ENCODE assay signal across 8 mouse cellular contexts in the genomic region with DNA sequence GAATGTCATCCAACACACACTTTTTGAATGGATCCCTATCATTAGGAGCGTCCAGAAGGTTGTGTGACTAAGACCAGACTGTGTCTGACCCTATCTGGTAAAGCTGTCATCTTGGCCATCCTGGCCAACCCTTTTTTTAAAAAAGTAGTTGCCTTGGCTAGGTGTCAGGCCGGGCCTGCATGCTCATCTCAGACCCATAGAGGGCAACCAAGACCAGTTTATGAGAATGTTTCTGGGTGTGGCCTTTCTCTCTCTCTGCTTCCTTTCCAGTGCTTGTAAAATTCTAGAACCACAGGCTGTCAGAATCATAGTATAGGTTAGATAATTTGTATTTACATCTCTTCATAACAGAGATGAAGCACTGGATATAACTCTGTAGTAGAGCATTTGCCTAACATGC.
DNase-seq lines count a peak whose midpoint lies in the region; ATAC-seq and TF ChIP-seq lines count a peak whose summit lies in the region.

No protein-coding gene starts in this region.

- intact Hi-C loops in left cerebral cortex, postnatal 4 days (cut with DNase I) = no loop called here

- H3K9me3 ChIP-seq in neural tube, embryonic 15.5 days (replicated peaks) = no peaks in the 10 kb centered on the region
- no peaks in the 10 kb centered on the region for H3K9me3 ChIP-seq in forebrain, embryonic 16.5 days (ENCODE audit: control insufficient read depth, low read length)
- no peaks in the 10 kb centered on the region for H3K9me3 ChIP-seq in hindbrain, embryonic 14.5 days (ENCODE audit: control insufficient read depth, low read length)

- H3K9ac ChIP-seq in neural tube, embryonic 15.5 days (replicated peaks) = no peak overlapping the region
- no peak overlapping the region for H3K9ac ChIP-seq in forebrain, embryonic 16.5 days (replicated peaks; ENCODE audit: low read depth, low read length)
- H3K9ac ChIP-seq in hindbrain, embryonic 14.5 days = no peak overlapping the region

- no peaks in the 10 kb centered on the region for H3K4me1 ChIP-seq in neural tube, embryonic 15.5 days
- no peaks in the 10 kb centered on the region for H3K4me1 ChIP-seq in bone marrow, adult 2 months (ENCODE audit: control insufficient read depth, insufficient read depth, low read length)
- no peaks in the 10 kb centered on the region for H3K4me1 ChIP-seq in forebrain, embryonic 16.5 days (replicated peaks; ENCODE audit: control insufficient read depth, insufficient read depth, low read length)
- no peaks in the 10 kb centered on the region for H3K4me1 ChIP-seq in hindbrain, embryonic 14.5 days (replicated peaks; ENCODE audit: control insufficient read depth, insufficient read depth, low read length)

- no peak overlapping the region for H3K27ac ChIP-seq in neural tube, embryonic 15.5 days (replicated peaks)
- H3K27ac ChIP-seq in bone marrow, adult 2 months (ENCODE audit: control insufficient read depth, insufficient read depth, low read depth, low read length, poor library complexity) = no peak overlapping the region
- no peak overlapping the region for H3K27ac ChIP-seq in forebrain, embryonic 16.5 days (ENCODE audit: low read length)
- H3K27ac ChIP-seq in hindbrain, embryonic 14.5 days = no peak overlapping the region

- DNase-seq in neural tube, embryonic 10.5 days (ENCODE audit: extremely low spot score, low spot score) = peak; percentile 14
- DNase-seq in hindbrain, embryonic 14.5 days (ENCODE audit: low spot score) = peak; percentile 49
- DNase-seq in left cerebral cortex, postnatal 4 days = peak; percentile 40
- DNase-seq in ovary, postnatal 10 days (ENCODE audit: low spot score) = peak; percentile 15
- DNase-seq in thymus, postnatal 25 days = peak; percentile 67

- H3K4me3 ChIP-seq in neural tube, embryonic 15.5 days (replicated peaks) = no peak overlapping the region
- no peak overlapping the region for H3K4me3 ChIP-seq in bone marrow, adult 2 months (replicated peaks; ENCODE audit: control insufficient read depth, low read depth, low read length)
- H3K4me3 ChIP-seq in forebrain, embryonic 16.5 days (replicated peaks; ENCODE audit: low read length) = no peak overlapping the region
- H3K4me3 ChIP-seq in hindbrain, embryonic 14.5 days (replicated peaks; ENCODE audit: low read length) = no peak overlapping the region

- H3K4me2 ChIP-seq in neural tube, embryonic 15.5 days = no peak overlapping the region
- no peak overlapping the region for H3K4me2 ChIP-seq in forebrain, embryonic 16.5 days (ENCODE audit: low read length)
- H3K4me2 ChIP-seq in hindbrain, embryonic 14.5 days (replicated peaks) = no peak overlapping the region

- TF ChIP-seq CTCF in bone marrow, adult 2 months (IDR thresholded peaks at IDR 0.05; ENCODE audit: control insufficient read depth, insufficient read depth, low read length) = peak; percentile 57

- ATAC-seq in neural tube, embryonic 15.5 days (ENCODE audit: low FRiP score) = no peak
- ATAC-seq in forebrain, embryonic 16.5 days = peak; percentile 54; the same call in 1 of the 2 replicates
- no peak for ATAC-seq in hindbrain, embryonic 14.5 days (ENCODE audit: low FRiP score)

- no peaks in the 10 kb centered on the region for H3K36me3 ChIP-seq in neural tube, embryonic 15.5 days
- H3K36me3 ChIP-seq in forebrain, embryonic 16.5 days (ENCODE audit: control insufficient read depth, insufficient read depth) = no peaks in the 10 kb centered on the region
- no peaks in the 10 kb centered on the region for H3K36me3 ChIP-seq in hindbrain, embryonic 14.5 days (replicated peaks; ENCODE audit: control insufficient read depth, insufficient read depth)

- WGBS in neural tube, embryonic 15.5 days = 42% methylated on average over 2 of the region's 2 CpGs
- 24% methylated on average over 2 of the region's 2 CpGs for WGBS in bone marrow, adult 2 months
- 43% methylated on average over 2 of the region's 2 CpGs for WGBS in forebrain, embryonic 16.5 days
- 29% methylated on average over 2 of the region's 2 CpGs for WGBS in hindbrain, embryonic 14.5 days

- H3K27me3 ChIP-seq in neural tube, embryonic 15.5 days (replicated peaks) = no peaks in the 10 kb centered on the region
- no peaks in the 10 kb centered on the region for H3K27me3 ChIP-seq in forebrain, embryonic 16.5 days (replicated peaks; ENCODE audit: control insufficient read depth, insufficient read depth, low read length)
- no peaks in the 10 kb centered on the region for H3K27me3 ChIP-seq in hindbrain, embryonic 14.5 days (ENCODE audit: control insufficient read depth, insufficient read depth, low read length)

- no peak for TF ChIP-seq POLR2A in bone marrow, adult 2 months (IDR thresholded peaks at IDR 0.05; ENCODE audit: borderline replicate concordance, control insufficient read depth, low read depth, low read length)

Comparison
In these comparisons a context has a peak if more than half of its experiments do, and no peak if none do; other contexts are left out.
1. DNase-seq: peak in every context shown above with its lines; median percentile 67 in thymus, postnatal 25 days; 49 in hindbrain, embryonic 14.5 days; 40 in left cerebral cortex, postnatal 4 days; 15 in ovary, postnatal 10 days; 14 in neural tube, embryonic 10.5 days.